Mouse (Mus musculus): ENCODE measurements around the gene Bola2. TPM values are rescaled to one million over a fixed set of nuclear protein-coding genes. Genes with fewer than 3 reads are reported as not detected.

Bola2 gene
- polyA plus RNA-seq (2015; fragmentation: Nextera tagmentation; extraction: Ambion mirVana) = 73.2 and 75.7 TPM in 2 replicates

DNA sequence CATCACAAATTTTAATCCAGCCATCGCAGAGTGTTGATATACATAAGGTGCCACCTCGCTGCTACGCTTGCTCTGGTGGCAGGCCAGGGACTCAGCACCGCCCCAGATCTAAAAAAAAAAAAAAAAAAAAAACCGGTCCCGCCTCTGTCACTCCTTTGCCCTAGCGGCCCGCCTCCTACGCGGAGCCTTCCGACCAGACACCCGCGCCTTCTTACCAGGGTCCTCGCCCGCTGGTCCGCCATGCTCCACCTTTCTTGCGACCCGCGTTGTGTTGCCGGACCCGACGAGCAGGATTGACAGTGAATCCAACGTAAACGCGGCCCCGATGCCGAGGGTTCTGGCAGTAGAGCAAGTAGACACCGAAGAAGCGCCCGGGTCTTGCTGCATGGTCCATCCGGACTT is at the start of gene Bola2:
Bola2 (plus strand) TSS at position 192 of the 402 bp plus-strand sequence.

DNA sequence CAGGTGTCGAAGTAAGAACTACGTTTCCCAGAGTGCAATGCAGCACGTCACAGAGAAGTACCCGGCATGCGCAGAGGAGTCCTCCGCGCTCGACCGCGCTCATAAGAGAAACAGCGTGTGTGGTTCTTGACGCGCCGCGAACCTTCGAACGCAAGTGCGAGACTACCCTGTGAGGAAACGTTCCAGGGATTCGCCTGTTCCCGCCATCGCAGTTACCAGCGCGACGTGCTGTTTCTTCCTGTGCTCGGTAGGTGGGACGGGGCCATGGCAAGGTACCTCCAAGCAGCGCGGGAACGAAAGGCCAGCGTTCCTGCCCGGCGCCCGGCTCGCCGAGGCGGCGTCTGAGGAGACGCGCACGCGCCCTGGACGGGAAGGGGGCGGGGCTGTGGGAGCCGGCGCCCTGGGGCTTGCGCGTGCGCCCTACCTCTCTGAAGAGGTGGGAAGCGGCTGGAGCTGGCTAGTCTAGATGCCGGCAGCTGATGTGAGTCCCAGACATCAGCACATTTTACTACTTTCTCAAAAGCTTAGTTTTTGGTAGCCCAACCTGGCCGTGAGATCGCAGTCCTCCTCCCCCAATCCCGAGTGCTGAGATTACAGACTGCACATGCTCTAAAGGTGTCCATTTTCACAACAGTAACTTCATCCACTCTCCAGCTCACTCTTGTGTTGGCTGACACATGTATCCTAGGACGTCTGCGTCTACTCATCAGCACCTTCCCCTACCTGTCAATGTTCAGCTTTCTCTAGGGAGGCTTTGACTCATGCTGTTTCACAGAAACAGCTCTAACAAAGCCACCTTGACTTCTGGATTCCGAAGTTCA is 45.8 kb upstream of the Bola2 start, which contains the start of gene Sgf29:
Sgf29 (plus strand) TSS at position 79 of the 821 bp plus-strand sequence.

DNA sequence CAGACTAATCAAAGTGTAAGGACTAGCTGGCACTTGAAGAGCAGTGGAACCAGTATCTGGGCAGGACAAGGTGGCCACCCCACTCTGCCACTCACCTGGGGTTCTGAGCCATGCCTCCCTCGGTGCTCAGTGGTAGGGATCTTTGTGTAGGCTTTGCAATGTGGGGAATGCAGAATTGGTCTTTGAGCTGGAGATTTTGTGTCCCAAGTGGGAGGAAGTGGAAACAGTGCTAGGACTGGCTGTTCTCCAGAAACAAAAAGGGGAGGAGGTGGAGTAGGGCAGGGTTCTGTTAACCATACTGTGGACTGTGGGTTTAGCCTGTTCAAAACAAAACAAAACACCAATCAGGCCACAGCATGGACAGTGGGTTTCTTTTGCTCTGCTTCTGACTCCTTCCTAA is 19.0 kb upstream of the Bola2 start, which contains the start of gene Sult1a1:
Sult1a1 (minus strand) TSS at position 226 of the 400 bp plus-strand sequence.

DNA sequence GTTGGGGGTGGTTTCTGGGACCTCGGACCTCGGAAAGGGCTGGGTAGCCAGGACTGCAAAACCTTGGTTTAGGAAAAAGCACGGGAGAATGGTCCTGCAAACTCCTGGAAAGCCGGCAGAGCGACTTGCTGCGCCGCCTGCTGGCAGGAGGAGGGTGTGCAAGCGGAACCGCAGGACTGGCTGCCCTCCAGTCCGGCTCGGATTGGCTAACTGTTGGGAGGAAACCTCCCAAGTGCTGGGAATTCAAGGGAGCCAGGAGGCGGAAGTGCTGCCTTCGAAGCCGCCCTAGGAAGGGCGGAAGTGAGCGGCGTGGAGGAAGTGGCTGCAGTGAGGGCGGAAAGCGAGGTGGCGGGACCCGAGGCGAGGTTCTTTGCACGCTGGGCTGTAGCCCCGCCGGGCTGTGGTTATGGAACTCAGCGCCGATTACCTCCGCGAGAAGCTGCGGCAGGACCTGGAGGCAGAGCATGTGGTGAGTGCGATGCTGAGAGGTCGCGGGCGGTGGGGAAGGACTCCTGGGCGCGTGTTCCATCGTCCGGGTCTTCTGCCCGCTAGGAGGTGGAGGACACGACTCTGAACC is 518 bp downstream of the Bola2 start, which contains the start of gene Slx1b:
Slx1b (minus strand) TSS at position 154 of the 577 bp plus-strand sequence.

DNA sequence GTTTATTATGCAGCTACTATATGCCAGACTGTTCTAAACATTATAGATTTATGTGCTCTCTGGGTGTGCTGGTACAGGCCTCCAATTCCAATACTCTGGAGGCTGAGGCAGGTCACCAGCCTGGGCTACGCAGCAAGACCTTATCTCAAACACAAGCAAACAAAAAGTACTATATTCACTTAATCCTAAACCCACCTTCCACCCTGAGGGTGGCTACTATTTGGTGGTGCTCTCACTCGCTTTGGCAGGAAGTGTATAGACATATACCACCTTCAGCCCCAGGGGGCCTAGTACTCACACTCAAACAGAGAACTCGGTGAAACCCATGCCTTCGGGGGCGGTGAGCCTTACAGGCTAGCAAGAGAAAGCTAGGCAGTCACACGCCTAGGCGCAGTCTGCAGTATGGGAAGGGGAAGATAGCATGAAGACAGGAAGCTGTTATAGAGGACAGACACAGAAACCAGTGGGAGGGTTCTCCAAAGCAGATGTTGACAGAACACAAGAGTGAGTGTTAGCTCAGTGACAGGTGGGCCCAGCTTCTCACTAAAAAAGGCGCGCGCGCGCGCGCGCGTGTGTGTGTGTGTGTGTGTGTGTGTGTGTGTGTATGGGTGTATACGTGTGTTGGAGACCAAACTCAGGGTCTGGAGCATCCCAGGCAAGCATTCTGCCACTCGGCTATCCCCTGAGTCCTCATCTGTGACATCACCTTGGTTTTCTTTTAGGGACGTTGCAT is 12.4 kb downstream of the Bola2 start, which contains the start of gene Coro1a:
Coro1a (minus strand) TSS at position 346 of the 733 bp plus-strand sequence.

Other genes with a start within 250 kb of the Bola2 start
- 6,071 and 7,311 TPM in 2 replicates for gene Atp2a1, start 232.3 kb upstream of the Bola2 start, polyA plus RNA-seq (2015; fragmentation: Nextera tagmentation; extraction: Ambion mirVana)
- gene Sh2b1, start 220.0 kb upstream of the Bola2 start, polyA plus RNA-seq (2015; fragmentation: Nextera tagmentation; extraction: Ambion mirVana) = 39.5 and 42.1 TPM in 2 replicates
- gene Tufm, start 208.0 kb upstream of the Bola2 start, polyA plus RNA-seq (2015; fragmentation: Nextera tagmentation; extraction: Ambion mirVana) = 120 and 126 TPM in 2 replicates
- 17.2 and 18.9 TPM in 2 replicates for gene Atxn2l, start 192.0 kb upstream of the Bola2 start, polyA plus RNA-seq (2015; fragmentation: Nextera tagmentation; extraction: Ambion mirVana)
- 125 and 130 TPM in 2 replicates for gene Eif3c, start 129.0 kb upstream of the Bola2 start, polyA plus RNA-seq (2015; fragmentation: Nextera tagmentation; extraction: Ambion mirVana)
- 0.72 and 1.1 TPM in 2 replicates for gene Apobr, start 110.5 kb upstream of the Bola2 start, polyA plus RNA-seq (2015; fragmentation: Nextera tagmentation; extraction: Ambion mirVana)
- 11.5 and 16.2 TPM in 2 replicates for gene Cln3, start 109.6 kb upstream of the Bola2 start, polyA plus RNA-seq (2015; fragmentation: Nextera tagmentation; extraction: Ambion mirVana)
- gene Il27, start 100.5 kb upstream of the Bola2 start, polyA plus RNA-seq (2015; fragmentation: Nextera tagmentation; extraction: Ambion mirVana) = not detected in 2 replicates
- gene Nupr1, start 64.5 kb upstream of the Bola2 start, polyA plus RNA-seq (2015; fragmentation: Nextera tagmentation; extraction: Ambion mirVana) = 28.9 and 66.2 TPM in 2 replicates
- 17.4 and 21.8 TPM in 2 replicates for gene Sgf29, start 46.1 kb upstream of the Bola2 start, polyA plus RNA-seq (2015; fragmentation: Nextera tagmentation; extraction: Ambion mirVana)
- gene Sult1a1, start 19.0 kb upstream of the Bola2 start, polyA plus RNA-seq (2015; fragmentation: Nextera tagmentation; extraction: Ambion mirVana) = 27.9 and 56.4 TPM in 2 replicates
- 3.7 and 5.2 TPM in 2 replicates for gene Slx1b, start 383 bp downstream of the Bola2 start, polyA plus RNA-seq (2015; fragmentation: Nextera tagmentation; extraction: Ambion mirVana)
- gene Coro1a, start 12.4 kb downstream of the Bola2 start, polyA plus RNA-seq (2015; fragmentation: Nextera tagmentation; extraction: Ambion mirVana) = 12.8 and 18.1 TPM in 2 replicates
- 40.3 and 40.6 TPM in 2 replicates for gene Mapk3, start 64.2 kb downstream of the Bola2 start, polyA plus RNA-seq (2015; fragmentation: Nextera tagmentation; extraction: Ambion mirVana)
- 1.2 and 2.3 TPM in 2 replicates for gene Gdpd3, start 70.9 kb downstream of the Bola2 start, polyA plus RNA-seq (2015; fragmentation: Nextera tagmentation; extraction: Ambion mirVana)
- gene Ypel3, start 81.6 kb downstream of the Bola2 start, polyA plus RNA-seq (2015; fragmentation: Nextera tagmentation; extraction: Ambion mirVana) = 155 and 192 TPM in 2 replicates
- gene Tbx6, start 86.1 kb downstream of the Bola2 start, polyA plus RNA-seq (2015; fragmentation: Nextera tagmentation; extraction: Ambion mirVana) = 0.15 and 0.27 TPM in 2 replicates
- 94.5 and 113 TPM in 2 replicates for gene Ppp4c, start 97.1 kb downstream of the Bola2 start, polyA plus RNA-seq (2015; fragmentation: Nextera tagmentation; extraction: Ambion mirVana)
- gene Fam57b, start 102.3 kb downstream of the Bola2 start, polyA plus RNA-seq (2015; fragmentation: Nextera tagmentation; extraction: Ambion mirVana) = 1.6 and 1.8 TPM in 2 replicates
- gene 4930451I11Rik, start 136.2 kb downstream of the Bola2 start, polyA plus RNA-seq (2015; fragmentation: Nextera tagmentation; extraction: Ambion mirVana) = not detected in 2 replicates
- gene Doc2a, start 152.0 kb downstream of the Bola2 start, polyA plus RNA-seq (2015; fragmentation: Nextera tagmentation; extraction: Ambion mirVana) = 0.24 and 0.37 TPM in 2 replicates
- gene Hirip3, start 166.6 kb downstream of the Bola2 start, polyA plus RNA-seq (2015; fragmentation: Nextera tagmentation; extraction: Ambion mirVana) = 10.0 TPM in 2 replicates
- gene Ino80e, start 167.0 kb downstream of the Bola2 start, polyA plus RNA-seq (2015; fragmentation: Nextera tagmentation; extraction: Ambion mirVana) = 28.3 and 39.2 TPM in 2 replicates
- 17.4 and 18.3 TPM in 2 replicates for gene Taok2, start 189.3 kb downstream of the Bola2 start, polyA plus RNA-seq (2015; fragmentation: Nextera tagmentation; extraction: Ambion mirVana)
- gene Tmem219, start 227.5 kb downstream of the Bola2 start, polyA plus RNA-seq (2015; fragmentation: Nextera tagmentation; extraction: Ambion mirVana) = 22.8 and 29.8 TPM in 2 replicates
- 6.0 and 7.1 TPM in 2 replicates for gene Kctd13, start 233.5 kb downstream of the Bola2 start, polyA plus RNA-seq (2015; fragmentation: Nextera tagmentation; extraction: Ambion mirVana)